Mouse (Mus musculus): ENCODE results near the gene Ndufs8.

The Ndufs8 gene

GRCm38 (mm10) chr19:3905261-3905969 lies 7.2 kb downstream of the Ndufs8 start:
- peak; percentile 16 for DNase-seq (ENCODE audit: low spot score)

DNA sequence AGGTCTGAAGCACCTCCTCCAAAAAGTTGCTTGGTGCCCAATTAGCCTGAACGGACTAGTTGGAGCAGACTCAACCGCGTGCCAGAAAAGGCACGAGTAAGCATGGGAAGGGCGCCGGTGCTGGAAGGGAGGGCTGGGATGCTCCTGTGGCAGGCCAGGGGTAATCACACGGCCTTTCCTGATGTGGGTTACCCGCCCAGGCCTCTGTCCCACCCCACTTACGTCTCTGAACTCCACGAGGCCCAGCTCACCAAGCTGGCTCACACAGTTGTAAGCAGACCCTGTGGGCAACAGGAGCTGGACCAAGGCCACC lies 8.3 kb downstream of the Ndufs8 start:
- no peak for DNase-seq (ENCODE audit: low spot score)

DNA sequence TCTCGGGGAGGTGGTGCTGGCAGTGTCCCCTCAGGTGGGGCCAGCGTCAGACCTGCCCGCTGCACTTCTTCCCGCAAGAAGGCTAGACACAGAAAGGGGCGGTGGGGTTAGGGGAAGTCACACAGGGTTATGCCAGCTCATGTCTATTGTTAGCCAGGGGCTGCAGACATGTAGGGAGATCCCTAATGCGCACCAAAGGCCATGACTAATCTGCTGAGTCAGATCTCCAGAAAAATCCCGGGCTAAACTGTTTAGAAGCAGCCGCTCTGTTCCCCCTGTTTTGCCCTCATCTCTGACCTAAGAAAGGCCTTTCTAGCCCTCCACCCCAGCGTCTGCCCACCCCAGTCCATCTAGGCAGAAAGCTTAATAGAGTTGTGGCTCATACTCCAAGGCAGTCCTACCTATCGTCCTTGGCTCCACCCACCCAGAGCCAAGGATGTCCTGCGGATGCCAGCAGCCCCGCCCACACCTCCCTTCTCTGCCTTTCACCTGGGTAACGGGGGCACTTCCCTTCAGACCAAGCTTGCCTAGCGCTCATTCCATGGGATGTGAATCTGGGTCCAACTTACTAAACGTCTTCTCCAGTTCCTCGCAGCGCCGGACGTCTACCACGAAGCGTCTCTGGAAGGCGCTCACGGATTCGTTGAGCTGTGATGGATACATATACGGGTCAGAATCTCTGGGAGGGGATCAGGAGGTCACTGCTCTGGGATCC lies 8.8 kb downstream of the Ndufs8 start:
- DNase-seq (ENCODE audit: low spot score) = no peak

DNA sequence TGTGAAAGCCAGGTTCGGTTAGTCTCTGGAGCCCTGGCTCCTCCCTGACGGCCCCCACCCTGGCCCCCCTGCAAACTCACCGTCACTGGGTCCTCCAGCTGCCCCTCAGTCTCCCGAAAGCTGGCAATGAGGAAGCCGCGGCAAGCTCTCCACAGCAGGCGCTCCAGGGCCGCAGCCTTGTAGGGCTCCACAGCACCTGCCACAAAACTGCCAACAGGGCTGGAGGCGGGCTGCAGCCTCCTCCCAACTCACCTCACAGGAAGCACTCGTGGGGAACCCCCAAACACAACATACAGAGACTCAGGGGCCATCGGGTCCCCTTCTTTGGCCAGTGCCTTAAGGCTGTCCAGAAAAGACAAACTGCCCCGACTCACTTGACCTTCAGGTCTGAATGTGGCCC lies 9.6 kb downstream of the Ndufs8 start:
- no peak for DNase-seq (ENCODE audit: low spot score)

DNA sequence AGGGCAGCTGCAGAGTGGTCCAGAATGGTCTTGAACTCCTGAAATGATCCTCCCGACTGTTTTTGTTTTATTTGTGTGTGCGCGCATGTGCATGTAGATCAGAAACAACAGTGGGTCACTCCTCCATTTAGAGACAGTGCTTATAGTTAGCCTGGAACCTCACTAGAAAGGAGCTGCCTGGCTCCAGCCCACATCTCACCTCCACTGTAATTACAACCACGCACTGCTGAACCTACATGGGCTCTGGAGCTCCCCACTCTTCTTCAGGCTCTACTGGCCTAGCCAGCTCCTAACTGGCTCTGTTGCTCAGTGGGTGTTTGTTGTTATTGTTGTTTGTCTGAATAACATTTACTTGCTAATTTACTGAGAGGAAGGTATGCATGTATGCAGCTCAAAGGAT lies 13.0 kb downstream of the Ndufs8 start:
- DNase-seq (ENCODE audit: low spot score) = no peak

DNA sequence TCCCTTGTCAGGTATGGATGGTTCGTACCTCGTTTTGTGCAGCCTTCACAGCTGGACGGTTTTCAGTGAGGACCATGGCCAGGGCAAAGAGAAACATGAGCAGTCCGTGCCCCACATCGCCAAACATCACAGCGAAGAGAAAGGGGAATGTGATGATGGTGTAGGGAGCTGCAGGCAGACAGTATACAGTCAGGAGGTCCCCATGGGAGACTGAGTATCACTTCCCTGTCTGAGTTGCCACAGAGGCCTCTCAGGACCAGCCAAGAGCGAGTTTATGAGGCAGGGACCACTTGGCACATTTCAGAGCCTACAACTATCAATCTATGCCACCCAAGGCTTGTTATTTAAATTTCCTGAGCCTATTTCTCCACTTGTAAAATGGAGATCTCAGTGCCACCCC lies 13.6 kb downstream of the Ndufs8 start:
- DNase-seq (ENCODE audit: low spot score) = no peak

DNA sequence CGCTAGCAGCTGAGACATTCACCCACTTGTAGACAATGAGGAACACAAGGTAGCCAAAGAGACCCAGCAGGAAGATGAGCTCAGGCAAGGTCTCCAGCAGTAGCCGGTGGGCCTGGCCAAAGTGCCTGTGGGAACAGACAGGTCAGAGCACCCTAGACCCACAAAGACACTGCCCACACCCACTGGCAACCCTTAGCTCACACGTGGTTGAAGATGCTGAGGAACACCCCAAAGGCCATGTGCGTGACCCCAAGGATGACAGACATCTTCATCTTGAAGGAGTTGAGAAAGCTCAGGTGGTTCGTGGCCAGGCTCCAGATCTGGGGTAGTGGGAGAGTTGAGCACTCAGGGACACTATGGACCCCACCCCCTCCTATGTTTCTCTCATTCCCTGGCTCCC lies 15.0 kb downstream of the Ndufs8 start:
- no peak for DNase-seq (ENCODE audit: low spot score)

GRCm38 (mm10) chr19:3896208-3896607 lies 16.4 kb downstream of the Ndufs8 start:
- DNase-seq (ENCODE audit: low spot score) = no peak

DNA sequence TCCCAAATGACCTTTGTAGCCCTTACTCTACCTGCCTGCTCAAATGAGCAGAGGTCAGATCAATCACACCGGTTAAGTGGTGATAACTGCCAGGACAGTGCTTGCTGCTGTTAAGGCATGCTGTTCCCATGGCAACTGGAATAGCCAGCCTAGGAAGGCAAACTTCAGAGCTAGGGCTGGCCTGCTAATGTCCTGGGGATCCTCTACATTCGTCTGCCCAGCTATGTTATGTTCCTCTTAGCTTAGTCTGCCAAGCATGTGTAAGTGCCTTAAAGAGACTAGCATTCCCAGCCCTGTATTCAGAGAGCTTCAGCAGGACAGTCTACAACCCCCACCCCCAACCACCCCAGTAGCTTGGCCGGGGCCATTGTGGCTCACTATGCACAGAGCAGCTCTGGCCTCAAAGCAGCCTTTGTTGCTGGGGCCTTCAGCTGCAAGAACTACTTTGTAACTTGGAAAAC lies 17.4 kb downstream of the Ndufs8 start:
- DNase-seq (ENCODE audit: low spot score) = peak; percentile 56

- no peak for DNase-seq (ENCODE audit: low spot score)
Observed at GRCm38 (mm10) chr19:3894294-3894693, 18.3 kb downstream of the Ndufs8 start.

- no peak for DNase-seq (ENCODE audit: low spot score)
Observed at GRCm38 (mm10) chr19:3893545-3894116, 18.9 kb downstream of the Ndufs8 start.

- peak; percentile 37 for DNase-seq (ENCODE audit: low spot score)
Observed at GRCm38 (mm10) chr19:3890181-3890580, 22.4 kb downstream of the Ndufs8 start.

GRCm38 (mm10) chr19:3889096-3889495 lies 23.5 kb downstream of the Ndufs8 start:
- DNase-seq (ENCODE audit: low spot score) = no peak

DNA sequence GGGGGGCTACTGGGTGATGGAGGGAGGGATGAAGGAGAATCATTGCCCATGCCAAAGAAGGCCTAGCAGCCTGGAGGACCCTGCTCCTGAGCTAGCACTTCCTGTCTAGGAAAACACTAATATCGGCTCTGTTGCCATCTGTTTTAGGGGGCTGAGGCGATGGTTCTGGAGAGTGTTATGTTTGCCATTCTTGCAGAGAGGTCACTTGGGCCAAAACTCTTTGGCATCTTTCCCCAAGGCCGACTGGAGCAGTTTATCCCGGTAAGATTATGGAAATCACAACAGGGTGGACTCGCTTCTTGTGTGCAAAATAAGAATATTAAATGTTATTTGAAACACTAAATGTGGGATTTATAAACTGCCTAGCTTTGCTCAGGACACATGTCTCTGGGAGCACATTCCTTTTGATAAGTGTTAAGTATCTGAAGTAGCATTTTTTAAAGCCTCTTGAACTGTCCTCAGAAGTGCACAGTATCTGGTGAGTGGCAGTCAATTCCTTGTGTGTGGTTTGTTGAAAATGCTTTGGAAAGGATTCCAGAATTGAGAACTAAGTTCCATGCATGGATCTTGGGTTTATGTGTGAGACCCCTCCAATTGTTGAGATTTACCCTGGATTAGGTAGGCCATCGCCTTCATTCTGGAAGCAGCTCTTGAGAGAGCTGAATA lies 28.1 kb downstream of the Ndufs8 start:
- no peak for DNase-seq (ENCODE audit: low spot score)

DNA sequence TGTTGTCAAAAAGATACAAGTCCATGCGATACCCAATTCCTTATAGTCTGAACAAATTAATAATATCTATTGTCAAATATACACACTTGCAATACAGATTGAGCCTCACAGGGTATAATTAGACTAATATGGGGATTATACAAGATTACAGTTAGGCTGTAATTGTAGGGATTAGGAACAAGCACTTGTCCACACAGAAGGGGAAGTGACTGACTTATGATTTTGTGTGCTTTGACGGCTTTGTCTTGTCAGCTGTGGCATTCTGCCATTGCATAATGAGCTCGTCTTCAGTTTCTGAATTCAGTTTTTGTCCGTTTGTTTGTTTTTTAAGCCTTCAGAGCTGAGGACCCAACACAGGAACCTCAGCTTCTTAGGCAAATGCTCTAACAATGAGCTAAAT lies 30.4 kb downstream of the Ndufs8 start:
- DNase-seq (ENCODE audit: low spot score) = no peak

DNA sequence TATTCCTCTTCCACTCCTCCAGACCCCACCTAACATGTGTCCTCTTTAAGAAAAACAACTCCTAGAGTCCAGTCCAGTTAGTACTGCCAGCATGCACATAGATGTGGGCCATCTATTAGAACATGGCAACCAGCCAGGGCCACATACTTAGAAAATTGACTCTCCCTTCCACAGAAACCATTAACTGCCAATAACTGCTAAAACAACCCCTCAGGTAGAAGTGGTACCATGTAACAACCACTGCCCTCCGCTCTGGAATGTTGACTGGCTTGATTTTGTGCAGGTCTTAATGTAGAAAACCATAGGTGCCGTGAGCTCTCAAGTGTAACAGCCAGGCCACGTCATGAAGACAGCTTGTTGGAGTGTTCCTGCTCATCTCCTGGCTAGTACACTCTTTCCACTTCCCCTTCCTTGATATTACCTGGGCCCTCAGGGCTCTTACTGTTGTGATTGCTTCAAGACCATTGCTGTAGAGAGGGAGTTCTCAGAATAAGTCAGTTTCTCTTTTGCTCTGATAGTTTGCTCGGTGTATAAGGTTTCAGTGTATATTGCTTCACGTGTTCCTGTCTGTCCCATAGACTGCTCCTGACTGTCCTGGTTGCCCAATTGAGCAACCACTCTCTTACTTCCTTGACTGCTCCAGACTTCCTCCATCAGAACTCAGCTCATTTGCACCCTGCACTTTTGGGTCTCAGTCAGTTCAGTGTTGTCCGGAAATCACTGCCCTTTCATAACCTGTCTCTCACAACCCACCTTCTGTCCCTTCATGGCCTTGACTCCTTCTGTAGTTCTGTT lies 32.3 kb downstream of the Ndufs8 start:
- no peak for DNase-seq (ENCODE audit: low spot score)

- DNase-seq (ENCODE audit: low spot score) = no peak
Observed at GRCm38 (mm10) chr19:3875045-3875444, 37.5 kb downstream of the Ndufs8 start.

DNA sequence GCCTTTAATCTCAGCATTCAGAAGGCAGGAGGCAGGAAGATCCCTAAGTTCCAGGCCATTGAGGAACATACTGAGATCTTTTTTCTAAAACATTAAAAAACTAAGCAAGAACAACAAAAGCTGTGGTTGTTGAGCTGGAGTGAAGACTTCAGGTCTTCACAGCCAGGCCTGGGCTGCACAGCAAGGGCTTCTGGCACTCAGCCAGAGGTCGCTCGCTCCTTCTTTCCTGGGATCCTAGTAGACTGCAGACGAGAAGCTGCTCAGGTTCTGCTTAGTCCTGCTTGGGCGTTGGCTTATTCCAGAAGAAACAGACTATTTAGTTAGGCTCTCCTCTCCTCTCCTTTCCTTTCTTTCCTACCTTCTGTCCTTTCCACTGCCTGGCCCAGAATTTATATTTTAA lies 40.2 kb downstream of the Ndufs8 start:
- no peak for DNase-seq (ENCODE audit: low spot score)

- no peak for DNase-seq (ENCODE audit: low spot score)
Observed at GRCm38 (mm10) chr19:3871468-3871867, 41.1 kb downstream of the Ndufs8 start.

GRCm38 (mm10) chr19:3868290-3868689 lies 44.3 kb downstream of the Ndufs8 start:
- no peak for DNase-seq (ENCODE audit: low spot score)

GRCm38 (mm10) chr19:3864960-3865359 lies 47.6 kb downstream of the Ndufs8 start:
- no peak for DNase-seq (ENCODE audit: low spot score)

- no peak for DNase-seq (ENCODE audit: low spot score)
Observed at GRCm38 (mm10) chr19:3862713-3863112, 49.9 kb downstream of the Ndufs8 start.
